Mouse (Mus musculus) cerebellum, postnatal 36 days (tissue): ENCODE results near the gene Smurf1.
A peak's percentile ranks its signal among the peaks of the same experiment; 100 is the strongest.

ENCODE experiments used
- DNase-seq, 2 experiments: peaks; one replicate each; pipeline ENCODE4 v3.0.0; 2021 to 2022; ENCODE audit warnings: mixed read lengths in 2 of 2

Smurf1 gene

DNA sequence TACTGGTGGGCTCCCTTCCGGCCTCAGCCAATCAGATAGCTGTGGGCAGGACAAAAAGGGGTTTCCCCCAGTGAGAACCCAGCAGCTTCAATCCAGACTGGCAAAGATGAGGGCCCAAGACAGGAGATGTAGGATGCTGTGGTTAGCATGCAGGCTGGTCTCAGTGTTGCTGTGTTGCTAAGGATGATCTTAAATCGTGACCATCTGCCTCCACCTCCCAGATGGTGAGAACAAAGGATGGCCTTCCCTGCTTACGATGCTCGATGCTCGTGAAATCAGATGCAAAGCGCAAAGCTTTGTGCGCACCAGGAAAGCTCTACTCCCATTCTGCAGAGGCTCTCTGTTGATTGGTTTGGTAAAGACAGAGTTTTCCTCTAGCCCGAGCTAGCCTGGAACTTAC lies 104.7 kb downstream of the Smurf1 start:
- no peak for DNase-seq

DNA sequence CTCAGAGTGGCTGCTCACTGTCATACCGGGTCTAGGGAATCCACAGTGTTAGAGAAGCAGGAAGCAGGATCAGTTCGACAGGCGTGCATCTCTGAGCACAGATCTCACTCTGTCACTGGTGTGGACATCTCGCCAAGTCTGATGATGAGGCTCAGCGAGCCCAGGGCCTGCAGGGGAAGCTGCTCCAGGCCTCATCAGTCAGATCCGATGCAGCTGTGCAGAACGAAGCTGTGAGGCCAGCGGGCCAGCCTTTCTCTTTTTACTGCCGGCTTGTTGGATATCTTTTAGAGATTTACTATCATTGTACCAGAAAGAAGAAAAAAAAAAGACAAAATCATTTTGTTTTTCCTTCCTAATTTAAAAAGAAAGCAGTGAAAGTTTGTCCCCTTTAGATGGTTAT lies 106.4 kb downstream of the Smurf1 start:
- DNase-seq = no peak

DNA sequence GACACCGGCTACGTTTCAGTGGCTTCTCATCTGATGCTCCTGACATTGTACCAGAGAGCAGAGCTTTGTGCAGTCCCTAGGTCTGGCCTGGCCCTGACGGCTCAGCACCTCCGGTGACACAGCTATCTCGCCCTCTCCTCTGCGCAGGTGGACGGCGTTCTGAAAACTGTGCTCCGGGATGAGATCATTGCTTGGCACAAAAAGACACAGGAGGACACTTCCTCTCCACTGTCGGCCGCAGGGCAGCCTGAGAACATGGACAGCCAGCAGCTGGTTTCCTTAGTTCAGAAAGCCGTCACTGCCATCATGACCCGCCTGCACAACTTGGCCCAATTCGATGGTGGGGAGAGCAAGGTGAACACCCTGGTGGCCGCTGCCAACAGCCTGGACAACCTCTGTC lies 107.1 kb downstream of the Smurf1 start:
- DNase-seq = no peak

DNA sequence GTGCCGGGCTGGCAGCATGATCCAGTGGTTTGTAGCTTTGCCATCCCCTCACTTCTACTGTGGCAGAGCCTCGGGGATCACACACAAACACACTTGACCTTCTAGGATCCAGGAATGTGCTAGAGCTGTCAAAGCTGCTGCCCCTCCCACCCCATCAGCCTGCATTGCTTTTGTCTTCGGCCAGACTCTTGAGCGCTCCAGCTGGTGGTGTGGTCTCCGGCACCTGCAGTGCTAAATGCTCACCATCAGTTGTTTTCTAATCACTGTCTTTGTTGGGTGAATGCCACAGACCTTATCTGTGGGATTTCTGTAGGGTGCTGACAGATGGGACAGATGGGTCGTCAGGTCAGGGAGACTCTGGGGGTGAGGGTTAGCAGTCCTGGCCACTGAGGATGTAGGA lies 109.7 kb downstream of the Smurf1 start:
- DNase-seq = no peak

DNA sequence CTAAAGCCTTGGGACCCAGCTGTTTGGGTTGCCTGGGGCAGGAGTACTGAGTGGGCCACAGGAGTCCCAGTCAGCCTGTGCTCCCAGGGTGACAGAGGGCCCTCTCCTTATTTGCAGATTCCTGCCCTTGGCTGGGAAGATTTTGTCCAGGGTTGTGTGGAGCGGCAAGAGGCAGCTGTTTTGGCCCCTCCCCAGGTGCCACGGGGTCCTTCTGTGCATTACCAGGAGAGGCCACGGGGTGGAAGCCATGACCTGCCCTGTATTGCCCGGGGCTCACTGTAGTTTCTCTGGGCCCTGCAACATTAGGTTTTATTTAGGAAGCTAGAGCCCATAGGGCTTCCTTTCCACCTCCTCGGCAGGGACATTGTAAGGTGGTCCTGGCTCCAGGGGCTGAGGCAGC lies 111.7 kb downstream of the Smurf1 start:
- DNase-seq = no peak

DNA sequence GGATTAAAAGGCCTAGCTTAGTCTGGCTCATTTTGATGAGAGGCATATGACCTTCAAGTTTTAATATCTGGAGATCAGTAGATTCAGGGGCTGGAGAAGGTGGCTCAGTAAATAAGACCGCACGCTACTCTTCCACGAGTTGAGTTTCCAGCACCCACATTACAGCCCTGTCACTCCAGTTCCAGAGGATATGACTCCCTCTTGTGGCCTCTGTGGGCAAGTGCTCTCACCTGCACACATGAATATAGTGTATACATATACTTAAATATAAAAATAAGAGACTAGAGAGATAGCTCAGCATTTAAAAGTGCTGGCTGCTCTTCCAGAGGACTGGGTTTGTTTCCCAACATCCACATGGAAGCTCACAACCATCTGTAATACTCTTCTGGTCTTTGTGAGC lies 113.8 kb downstream of the Smurf1 start:
- no peak for DNase-seq

DNA sequence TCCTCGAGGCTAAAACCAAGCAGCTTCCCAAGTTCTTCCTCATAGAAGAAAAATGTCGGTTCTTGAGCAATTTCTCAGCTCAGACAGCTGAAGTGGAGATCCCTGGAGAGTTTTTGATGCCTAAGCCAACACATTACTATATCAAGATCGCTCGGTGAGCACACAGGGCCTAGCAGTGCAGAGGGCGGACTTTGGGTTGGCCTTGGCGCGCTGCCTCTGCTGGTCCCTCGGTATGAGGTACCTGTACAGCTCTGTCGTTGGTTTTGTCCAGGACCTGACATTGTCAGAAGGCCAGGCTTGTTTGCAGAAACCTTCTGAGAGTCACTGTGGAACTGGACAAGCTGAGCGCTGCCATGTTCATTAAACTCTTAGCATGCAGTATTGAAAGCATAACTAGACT lies 115.7 kb downstream of the Smurf1 start:
- DNase-seq = no peak

DNA sequence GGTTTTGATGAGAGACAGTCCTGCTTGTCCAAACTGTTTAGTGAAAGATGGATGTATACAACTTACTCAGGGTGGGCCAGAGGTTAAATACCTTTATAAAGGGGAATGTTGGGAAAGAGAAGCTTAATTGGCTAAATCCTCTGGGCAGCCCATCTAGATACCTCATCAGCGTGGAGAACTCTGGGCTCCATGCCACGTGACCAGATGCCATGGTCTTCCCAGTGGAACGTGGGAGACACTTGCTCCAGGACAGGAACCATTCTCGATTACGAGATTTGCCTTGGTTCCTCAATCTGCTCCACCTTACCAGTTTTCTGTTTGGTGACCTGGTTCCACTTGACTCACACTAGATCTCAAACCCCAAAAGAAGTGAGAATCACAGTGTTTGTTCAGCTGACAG lies 116.9 kb downstream of the Smurf1 start:
- DNase-seq = peak; percentile 30 to 39

DNA sequence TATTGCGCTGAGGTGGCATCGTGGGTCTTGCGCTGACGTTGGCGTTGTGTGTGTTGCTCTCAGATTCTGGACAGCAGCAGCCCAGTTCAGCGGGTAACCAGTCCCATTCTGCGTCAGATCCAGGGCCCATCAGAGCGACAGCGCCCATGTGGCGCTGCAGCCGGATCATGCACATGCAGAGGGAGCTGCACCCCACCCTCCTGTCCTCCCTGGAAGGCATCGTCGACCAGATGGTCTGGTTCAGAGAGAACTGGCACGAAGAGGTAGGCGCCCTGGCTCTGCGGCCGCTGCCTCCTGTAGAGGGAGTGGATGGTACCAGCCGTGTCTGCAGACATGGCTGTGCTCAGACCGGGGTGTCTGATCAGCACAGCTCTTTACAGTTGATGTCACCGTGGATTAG lies 120.3 kb downstream of the Smurf1 start:
- peak; percentile 76 to 77 for DNase-seq

DNA sequence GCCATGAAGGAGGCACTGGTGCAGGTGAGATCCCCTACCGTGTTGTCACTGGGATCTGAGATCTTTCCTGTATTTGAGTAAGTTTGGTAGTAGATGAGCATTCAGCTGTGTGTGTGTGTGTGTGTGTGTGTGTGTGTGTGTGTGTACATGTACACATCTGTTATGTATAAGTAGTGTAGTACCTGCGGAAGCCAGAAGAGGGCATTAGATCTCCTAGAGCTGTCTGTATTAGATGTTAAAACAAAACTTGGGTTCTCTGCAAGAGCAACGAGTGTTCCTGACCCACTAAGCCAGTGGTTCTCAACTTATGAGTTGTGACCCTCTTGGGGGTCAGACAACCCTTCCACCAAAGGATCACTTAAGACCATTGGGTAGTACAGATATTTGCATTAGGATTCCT lies 129.5 kb downstream of the Smurf1 start:
- DNase-seq = peak in 1 of 2 experiments; percentile 34

DNA sequence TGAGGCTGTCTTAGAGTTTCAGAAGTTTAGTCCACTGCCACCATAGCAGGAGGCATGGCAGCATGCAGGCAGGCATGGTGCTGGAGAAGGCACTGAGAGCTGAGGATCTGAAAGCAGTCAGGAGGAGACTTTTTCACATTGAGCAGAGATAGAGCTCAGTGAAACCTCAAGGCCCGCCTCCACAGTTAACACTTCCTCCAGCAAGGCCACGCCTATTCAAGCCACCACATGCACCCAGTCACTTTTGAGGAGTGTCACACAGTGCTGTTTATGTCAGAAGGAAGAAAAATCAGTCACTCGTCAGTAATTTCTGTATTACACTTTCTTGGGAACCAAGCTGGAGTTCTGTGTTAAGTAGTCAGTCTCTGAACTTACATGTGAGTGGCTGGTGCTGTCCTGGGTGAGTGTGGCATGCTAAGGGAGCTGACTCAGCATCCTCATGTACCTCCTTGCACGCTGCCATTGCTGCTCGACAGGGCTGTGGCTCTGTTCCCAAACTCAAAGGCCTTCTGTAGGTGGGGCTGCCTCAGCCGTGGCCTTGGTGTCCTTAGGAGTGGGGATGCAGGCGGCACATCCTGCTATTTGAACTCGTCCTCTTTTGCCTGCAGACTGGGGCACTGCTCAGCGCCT lies 133.7 kb downstream of the Smurf1 start:
- DNase-seq = no peak

DNA sequence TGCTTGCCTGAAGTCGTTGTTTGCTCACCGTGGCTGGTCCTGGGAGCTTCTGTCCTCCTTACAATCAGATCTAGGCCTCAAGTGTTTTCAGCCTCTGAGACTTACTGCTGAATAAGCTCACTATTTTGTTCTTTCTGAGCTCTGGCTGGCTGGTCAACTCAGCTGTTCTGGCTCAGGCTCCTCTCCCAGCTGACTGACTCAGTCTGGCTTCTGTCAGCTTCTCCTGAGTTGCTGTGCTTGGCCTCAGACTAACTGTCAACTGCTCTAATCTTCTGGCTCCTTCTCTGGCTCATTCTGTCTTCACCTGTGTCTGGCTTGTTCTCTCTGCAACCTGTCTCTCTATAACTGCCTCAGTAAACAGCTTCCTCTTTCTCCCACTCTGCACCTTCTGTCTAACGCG lies 136.0 kb downstream of the Smurf1 start:
- no peak for DNase-seq

DNA sequence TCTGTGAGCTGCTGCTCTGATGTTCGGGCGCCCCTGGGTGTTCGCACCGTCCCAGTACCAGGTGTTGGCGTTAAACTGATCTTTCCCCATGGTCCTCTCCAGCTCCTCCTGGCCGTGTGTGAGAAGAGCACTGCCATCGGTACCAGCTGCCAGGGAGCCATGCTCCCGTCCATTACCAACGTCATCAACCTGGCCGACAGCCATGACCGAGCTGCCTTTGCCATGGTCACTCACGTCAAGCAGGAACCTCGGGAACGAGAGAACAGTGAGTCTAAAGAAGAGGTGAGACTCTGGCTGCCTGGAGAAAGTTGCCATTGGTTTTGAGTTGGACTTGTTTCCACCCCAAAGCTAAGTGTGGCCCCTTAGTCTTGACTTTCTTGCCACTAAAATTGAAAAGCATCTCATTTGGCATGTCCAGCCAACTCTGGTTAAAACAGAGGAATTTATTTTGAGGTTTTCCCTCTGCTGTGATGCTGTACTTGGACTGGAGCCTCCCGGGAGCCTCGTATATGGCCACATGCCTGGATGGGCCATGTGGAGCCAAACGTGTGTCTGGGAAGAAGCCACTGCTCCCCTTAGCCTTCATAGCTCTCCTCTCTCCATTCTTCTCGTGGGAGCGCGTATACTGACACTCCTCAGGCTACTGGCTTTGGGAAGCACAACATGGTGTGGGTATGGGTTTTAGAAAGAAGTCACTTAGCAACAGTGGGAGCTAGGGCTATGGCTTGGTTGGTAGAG lies 137.1 kb downstream of the Smurf1 start:
- peak; percentile 68 to 72 for DNase-seq
